Mouse (Mus musculus) brain, embryonic 18.5 days (tissue): Measurements from ENCODE around the gene Ldlrad3.

Source experiments
- DNase-seq: peaks from one replicate; pipeline ENCODE4 v3.0.0-alpha.2; 2012; ENCODE audit warnings: low read depth, low spot score

Ldlrad3 gene

GRCm38 (mm10) chr2:101905534-101906378 lies 280.4 kb downstream of the Ldlrad3 start:
- peak; percentile 66 for DNase-seq

- no peak for DNase-seq
Measured at GRCm38 (mm10) chr2:101902196-101902595, 284.0 kb downstream of the Ldlrad3 start.
